Mouse (Mus musculus) heart, embryonic 16.5 days (tissue): ENCODE data around the gene Ubl7. TPM values are rescaled to one million over a fixed set of nuclear protein-coding genes. Genes with fewer than 3 reads are reported as not detected.
"Not testable (repeated sequence)": the region's sequence is repeated elsewhere in the genome, so short reads cannot be mapped to it uniquely, and the experiment has no call there.

ENCODE experiments used
- ATAC-seq: fragments of 200-750 bp; cut with Nextera tagmentation; replicated peaks from 2 replicates; pipeline ENCODE4 v1.8.0; 2017; ENCODE audit warnings: moderate number of reproducible peaks; ENCODE audit not compliant: insufficient read depth, low FRiP score; ENCODE audit errors: extremely low read depth
- H3K27ac ChIP-seq: fragments of 300-500 bp; sonication (generic); 2 replicates; pipeline ENCODE4 v1.5.1; 2014; ENCODE audit warnings: mild to moderate bottlenecking, low read length, control low read depth, moderate library complexity
- H3K27me3 ChIP-seq: fragments of 300-500 bp; sonication (generic); 2 replicates; pipeline ENCODE4 v1.6.1; 2014; ENCODE audit warnings: low read length, mixed read lengths; ENCODE audit not compliant: control insufficient read depth, insufficient read depth
- H3K36me3 ChIP-seq: fragments of 300-500 bp; sonication (generic); 2 replicates; pipeline ENCODE4 v1.6.1; 2014; ENCODE audit not compliant: control insufficient read depth, insufficient read depth
- H3K4me1 ChIP-seq: fragments of 300-500 bp; sonication (generic); 2 replicates; pipeline ENCODE4 v1.6.1; 2014; ENCODE audit warnings: low read length, mixed read lengths; ENCODE audit not compliant: control insufficient read depth, insufficient read depth
- H3K4me2 ChIP-seq: fragments of 300-500 bp; sonication (generic); 2 replicates; pipeline ENCODE4 v1.6.1; 2014; ENCODE audit warnings: low read depth, mild to moderate bottlenecking, control low read depth, low read length
- H3K4me3 ChIP-seq: fragments of 300-500 bp; sonication (generic); 2 replicates; pipeline ENCODE4 v1.5.1; 2014; ENCODE audit warnings: mild to moderate bottlenecking, control low read depth, low read length
- H3K9ac ChIP-seq: fragments of 300-500 bp; sonication (generic); 2 replicates; pipeline ENCODE4 v1.6.1; 2014; ENCODE audit warnings: low read length, control low read depth
- H3K9me3 ChIP-seq: fragments of 300-500 bp; sonication (generic); replicated peaks from 2 replicates; pipeline ENCODE4 v1.6.1; 2016; ENCODE audit warnings: low read length; ENCODE audit not compliant: control insufficient read depth
- WGBS: fragments of 180-500 bp; shearing (Covaris S2); extraction: QIAGEN DNeasy Blood & Tissue Kit; methylation state at CpG from one replicate; pipeline ENCODE4 v1.1.7; 2014; 5-methylcytosine and 5-hydroxymethylcytosine counted together
- polyA plus RNA-seq: library from polyadenylated mRNA; unstranded; fragments of >200 nt; fragmentation: Nextera tagmentation; extraction: Ambion mirVana; gene quantifications from 2 replicates; pipeline ENCODE4 v1.2.1, GENCODE M21; 2015

Gene Ubl7
- polyA plus RNA-seq, 1 experiment from 2014 or later, result 113 TPM

DNA sequence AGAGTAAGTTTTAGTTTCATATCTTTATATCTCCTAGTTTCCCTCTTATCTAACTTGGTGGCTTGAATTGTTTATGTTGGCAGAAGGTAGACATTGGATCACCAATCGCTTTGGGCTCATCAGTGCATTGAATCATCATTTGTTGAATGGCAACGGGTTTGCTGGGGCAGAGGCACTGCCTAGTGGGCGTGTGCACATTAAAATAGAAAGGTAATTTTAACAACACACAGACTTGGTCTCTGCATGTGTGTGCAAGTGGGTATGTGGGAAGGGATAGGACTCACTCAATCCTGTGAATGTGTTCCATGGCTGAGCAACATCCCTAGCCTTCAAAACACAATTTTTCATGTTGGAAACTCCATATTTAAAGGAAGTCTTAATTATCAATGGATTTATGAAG is 35.8 kb upstream of the Ubl7 start:
- no peak overlapping the region for H3K4me2 ChIP-seq
- H3K9ac ChIP-seq, result no peak overlapping the region
- H3K27me3 ChIP-seq, result no peaks in the 10 kb centered on the region
- H3K4me1 ChIP-seq, result no peaks in the 10 kb centered on the region
- 58% methylated on average over 3 of the region's 3 CpGs for WGBS
- no peaks in the 10 kb centered on the region for H3K36me3 ChIP-seq
- no peaks in the 10 kb centered on the region for H3K9me3 ChIP-seq
- no peak overlapping the region for H3K4me3 ChIP-seq
- ATAC-seq, result no peak
- no peak overlapping the region for H3K27ac ChIP-seq

DNA sequence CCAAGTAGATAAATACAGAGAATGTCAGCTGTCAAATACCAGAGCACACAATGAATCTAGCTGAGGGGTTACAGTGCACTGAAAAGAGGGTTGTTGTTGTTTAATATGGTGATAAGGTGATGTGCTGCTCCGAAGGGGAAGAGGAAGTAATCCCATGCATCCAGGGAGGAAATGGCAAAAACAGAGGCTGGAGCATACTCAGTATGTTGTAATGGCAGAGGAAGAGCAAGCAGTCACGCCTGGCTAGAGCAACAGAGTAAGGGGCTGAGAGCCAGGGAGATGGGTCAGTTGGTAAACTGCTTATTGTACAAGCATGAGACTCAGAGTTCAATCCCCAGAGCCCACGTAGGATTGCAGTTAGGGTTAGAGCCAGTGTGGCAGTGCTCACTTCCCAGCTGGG is 31.6 kb upstream of the Ubl7 start:
- 37% methylated on average over 3 of the region's 3 CpGs for WGBS
- H3K9ac ChIP-seq, result no peak overlapping the region
- no peak overlapping the region for H3K27ac ChIP-seq
- no peak overlapping the region for H3K4me3 ChIP-seq
- H3K27me3 ChIP-seq, result no peaks in the 10 kb centered on the region
- no peak overlapping the region for H3K4me2 ChIP-seq
- ATAC-seq, result no peak
- H3K4me1 ChIP-seq, result no peaks in the 10 kb centered on the region
- H3K36me3 ChIP-seq, result no peaks in the 10 kb centered on the region
- H3K9me3 ChIP-seq, result no peaks in the 10 kb centered on the region

- 24% methylated on average over 4 of the region's 4 CpGs for WGBS
- Histone ChIP-seq H3K4me1 (no peaks in the 10 kb centered on the region), H3K36me3 (no peaks in the 10 kb centered on the region), H3K4me2 (no peak overlapping the region), H3K9me3 (no peaks in the 10 kb centered on the region), H3K27ac (no peak overlapping the region), H3K4me3 (no peak overlapping the region), H3K9ac (no peak overlapping the region), H3K27me3 (no peaks in the 10 kb centered on the region)
- no peak for ATAC-seq
These were observed 30.5 kb upstream of the Ubl7 start for GRCm38 (mm10) chr9:57880278-57880677.

DNA sequence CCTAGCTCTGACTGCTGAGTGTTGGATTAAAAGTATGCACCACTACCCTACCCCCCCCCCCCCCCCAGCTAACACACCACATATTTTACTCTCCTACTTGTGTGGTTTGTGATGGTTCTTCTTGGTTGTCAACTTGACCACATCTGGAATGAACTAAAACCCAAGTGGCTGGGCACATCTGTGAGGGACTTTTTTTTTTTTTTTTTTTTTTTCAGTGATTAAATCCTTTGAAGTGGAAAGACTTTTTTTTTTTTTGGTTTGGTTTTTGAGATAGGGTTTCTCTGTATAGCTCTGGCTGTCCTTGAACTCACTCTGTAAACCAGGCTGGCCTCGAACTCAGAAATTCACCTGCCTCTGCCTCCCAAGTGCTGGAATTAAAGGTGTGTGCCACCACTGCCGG is 29.0 kb upstream of the Ubl7 start:
- not testable (repeated sequence) for H3K4me1 ChIP-seq, H3K4me3 ChIP-seq, H3K27me3 ChIP-seq, H3K36me3 ChIP-seq, H3K9ac ChIP-seq, H3K27ac ChIP-seq, H3K4me2 ChIP-seq, H3K9me3 ChIP-seq, ATAC-seq
- WGBS, result 87% methylated on average over 2 of the region's 2 CpGs

- Histone ChIP-seq H3K9ac (no peak overlapping the region), H3K9me3 (no peaks in the 10 kb centered on the region), H3K4me2 (no peak overlapping the region), H3K4me3 (no peak overlapping the region), H3K4me1 (no peaks in the 10 kb centered on the region), H3K36me3 (no peaks in the 10 kb centered on the region), H3K27me3 (no peaks in the 10 kb centered on the region), H3K27ac (no peak overlapping the region)
- 50% methylated on average over 1 of the region's 1 CpGs for WGBS
- ATAC-seq, result no peak
These were observed 27.4 kb upstream of the Ubl7 start for GRCm38 (mm10) chr9:57883413-57883812.

DNA sequence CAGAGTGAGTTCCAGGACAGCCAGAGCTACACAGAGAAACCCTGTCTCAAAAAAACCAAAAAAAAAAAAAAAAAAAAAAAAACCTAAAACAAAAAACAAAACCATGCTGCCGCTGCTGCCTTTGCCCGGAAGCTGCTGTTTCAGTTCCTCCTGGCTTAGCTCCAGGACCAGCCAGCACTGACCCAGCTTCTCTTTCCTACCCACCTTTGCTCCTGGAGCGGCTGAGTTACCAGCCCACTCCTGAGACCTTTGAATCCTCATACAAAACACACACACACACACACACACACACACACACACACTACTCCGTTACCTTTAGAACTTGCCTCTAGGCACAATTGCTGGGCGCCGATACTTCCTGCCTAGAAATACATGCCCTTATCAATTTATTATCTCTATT is 22.7 kb upstream of the Ubl7 start:
- Histone ChIP-seq H3K27ac (no peak overlapping the region), H3K27me3 (no peaks in the 10 kb centered on the region), H3K36me3 (no peaks in the 10 kb centered on the region), H3K4me1 (no peaks in the 10 kb centered on the region), H3K9ac (no peak overlapping the region), H3K4me2 (peak overlapping the region; percentile 46), H3K4me3 (no peak overlapping the region), H3K9me3 (no peaks in the 10 kb centered on the region)
- no peak for ATAC-seq
- WGBS, result 38% methylated on average over 6 of the region's 6 CpGs

- Histone ChIP-seq H3K9me3 (no peaks in the 10 kb centered on the region), H3K4me2 (peak overlapping the region; percentile 28; the same call in 1 of the 2 replicates), H3K4me1 (peaks cover 7% of the 10 kb centered on the region), H3K36me3 (no peaks in the 10 kb centered on the region), H3K4me3 (no peak overlapping the region), H3K27me3 (no peaks in the 10 kb centered on the region), H3K27ac (no peak overlapping the region), H3K9ac (no peak overlapping the region)
- 28% methylated on average over 10 of the region's 10 CpGs for WGBS
- ATAC-seq, result no peak
These were observed 10.3 kb upstream of the Ubl7 start for GRCm38 (mm10) chr9:57900478-57900877.

GRCm38 (mm10) chr9:57901197-57901596 is 9.6 kb upstream of the Ubl7 start:
- Histone ChIP-seq H3K36me3 (no peaks in the 10 kb centered on the region), H3K9me3 (no peaks in the 10 kb centered on the region), H3K27ac (no peak overlapping the region), H3K4me2 (peak overlapping the region; percentile 28; the same call in 1 of the 2 replicates), H3K4me3 (no peak overlapping the region), H3K9ac (no peak overlapping the region), H3K4me1 (peaks cover 7% of the 10 kb centered on the region), H3K27me3 (no peaks in the 10 kb centered on the region)
- no peak for ATAC-seq
- WGBS, result 13% methylated on average over 9 of the region's 9 CpGs

DNA sequence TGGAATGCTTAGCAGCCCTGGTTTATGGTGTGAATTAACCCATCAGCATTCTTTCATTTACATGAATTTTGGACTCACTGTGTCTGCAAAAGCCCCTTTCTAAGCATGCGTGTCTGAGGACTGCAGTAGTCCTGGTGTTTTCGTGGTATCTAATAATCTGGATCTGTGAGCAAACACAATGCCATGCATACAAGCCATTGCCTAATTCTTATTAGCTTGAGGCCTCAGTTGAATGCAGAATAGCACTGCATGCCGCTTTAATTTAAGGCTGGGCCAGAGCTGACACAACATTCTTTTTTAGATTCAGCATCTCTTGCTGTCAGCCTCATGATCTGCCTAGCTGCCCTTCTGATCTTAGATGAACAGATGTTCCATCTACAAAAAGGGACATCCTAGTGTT is 9.2 kb upstream of the Ubl7 start:
- Histone ChIP-seq H3K36me3 (no peaks in the 10 kb centered on the region), H3K4me1 (peaks cover 7% of the 10 kb centered on the region), H3K4me3 (no peak overlapping the region), H3K27ac (no peak overlapping the region), H3K9ac (no peak overlapping the region), H3K4me2 (no peak overlapping the region), H3K27me3 (no peaks in the 10 kb centered on the region), H3K9me3 (no peaks in the 10 kb centered on the region)
- 82% methylated on average over 3 of the region's 3 CpGs for WGBS
- no peak for ATAC-seq

DNA sequence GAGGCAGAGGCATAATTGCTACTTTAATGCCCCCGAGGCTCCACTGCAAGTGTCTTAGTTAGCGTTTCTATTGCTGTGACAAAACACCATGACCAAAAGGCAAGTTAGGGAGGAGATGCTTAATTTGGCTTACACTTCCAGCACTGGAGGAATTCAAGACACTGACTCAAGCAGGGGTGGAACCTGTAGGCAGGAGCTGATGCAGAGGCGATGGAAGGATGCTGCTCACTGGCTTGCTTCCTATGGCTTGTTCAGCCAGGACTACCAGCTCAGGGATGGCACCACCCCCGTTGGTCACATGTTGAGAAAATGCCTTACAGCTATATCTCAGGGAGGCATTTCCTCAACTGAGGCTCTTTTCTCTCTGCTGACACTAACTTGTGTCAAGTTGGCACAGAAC is 8.6 kb upstream of the Ubl7 start:
- no peaks in the 10 kb centered on the region for H3K36me3 ChIP-seq
- no peak overlapping the region for H3K27ac ChIP-seq
- ATAC-seq, result no peak
- no peaks in the 10 kb centered on the region for H3K27me3 ChIP-seq
- 78% methylated on average over 4 of the region's 4 CpGs for WGBS
- no peak overlapping the region for H3K9ac ChIP-seq
- H3K4me2 ChIP-seq, result no peak overlapping the region
- no peaks in the 10 kb centered on the region for H3K9me3 ChIP-seq
- H3K4me3 ChIP-seq, result no peak overlapping the region
- H3K4me1 ChIP-seq, result peaks cover 7% of the 10 kb centered on the region
